Mouse (Mus musculus): ENCODE results near the gene Mecom. TPM values are rescaled to one million over a fixed set of nuclear protein-coding genes. Genes with fewer than 3 reads are reported as not detected.
A peak's percentile ranks its signal among the peaks of the same experiment; 100 is the strongest.

Gene Mecom
- total and polyA plus RNA-seq, 2 experiments from 2014 or later: 1.9 to 3.9 TPM

GRCm38 (mm10) chr3:30207886-30208285 is 339.9 kb downstream of the Mecom start:
- ATAC-seq: no peak
- 33% methylated on average over 8 of the region's 8 CpGs for WGBS

GRCm38 (mm10) chr3:30207431-30207830 is 340.4 kb downstream of the Mecom start:
- Histone ChIP-seq H3K27me3 (ENCODE audit: insufficient read depth, low read length) (no peaks in the 10 kb centered on the region), H3K27ac (ENCODE audit: low read depth, low read length) (no peak overlapping the region), H3K4me2 (ENCODE audit: low read depth) (no peak overlapping the region), H3K4me3 (ENCODE audit: low read depth, low read length) (no peak overlapping the region), H3K9ac (no peak overlapping the region), H3K9me3 (ENCODE audit: low read length) (no peaks in the 10 kb centered on the region), H3K4me1 (ENCODE audit: insufficient read depth) (no peaks in the 10 kb centered on the region), H3K36me3 (ENCODE audit: insufficient read depth) (no peaks in the 10 kb centered on the region)
- TF ChIP-seq CTCF (IDR thresholded peaks at IDR 0.05; ENCODE audit: low read depth): no peak
- WGBS: 51% methylated on average over 5 of the region's 5 CpGs
- ATAC-seq (0 out of 2 replicates have a peak, but pooled peaks have one; percentile 20), DNase-seq (no peak)

More at GRCm38 (mm10) chr3:30207886-30208285, 339.9 kb downstream of the Mecom start:
- Histone ChIP-seq H3K4me3 (ENCODE audit: low read depth, low read length) (no peak overlapping the region), H3K9ac (no peak overlapping the region), H3K36me3 (ENCODE audit: insufficient read depth) (no peaks in the 10 kb centered on the region), H3K27ac (ENCODE audit: low read depth, low read length) (no peak overlapping the region), H3K4me1 (ENCODE audit: insufficient read depth) (no peaks in the 10 kb centered on the region), H3K4me2 (ENCODE audit: low read depth) (no peak overlapping the region), H3K27me3 (ENCODE audit: insufficient read depth, low read length) (no peaks in the 10 kb centered on the region), H3K9me3 (ENCODE audit: low read length) (no peaks in the 10 kb centered on the region)
- TF ChIP-seq CTCF (IDR thresholded peaks at IDR 0.05; ENCODE audit: low read depth): no peak
- no peak for DNase-seq

GRCm38 (mm10) chr3:30206123-30206522 is 341.7 kb downstream of the Mecom start:
- TF ChIP-seq CTCF (IDR thresholded peaks at IDR 0.05; ENCODE audit: low read depth): no peak
- no peaks in the 10 kb centered on the region for H3K9me3 ChIP-seq (ENCODE audit: low read length)
- no peaks in the 10 kb centered on the region for H3K4me1 ChIP-seq (ENCODE audit: insufficient read depth)
- H3K27ac ChIP-seq (ENCODE audit: low read depth, low read length): no peak overlapping the region
- no peak overlapping the region for H3K4me2 ChIP-seq (ENCODE audit: low read depth)
- no peak for ATAC-seq
- no peaks in the 10 kb centered on the region for H3K36me3 ChIP-seq (ENCODE audit: insufficient read depth)
- no peak for DNase-seq
- H3K27me3 ChIP-seq (ENCODE audit: insufficient read depth, low read length): no peaks in the 10 kb centered on the region
- H3K9ac ChIP-seq: no peak overlapping the region
- H3K4me3 ChIP-seq (ENCODE audit: low read depth, low read length): no peak overlapping the region
- WGBS: 85% methylated on average over 8 of the region's 8 CpGs

GRCm38 (mm10) chr3:30203764-30204163 is 344.0 kb downstream of the Mecom start:
- H3K4me2 ChIP-seq (ENCODE audit: low read depth): no peak overlapping the region
- H3K9ac ChIP-seq: no peak overlapping the region
- ATAC-seq (no peak), DNase-seq (no peak)
- H3K9me3 ChIP-seq (ENCODE audit: low read length): no peaks in the 10 kb centered on the region
- WGBS: 88% methylated on average over 2 of the region's 2 CpGs
- TF ChIP-seq CTCF (IDR thresholded peaks at IDR 0.05; ENCODE audit: low read depth): no peak
- H3K4me3 ChIP-seq (ENCODE audit: low read depth, low read length): no peak overlapping the region
- H3K4me1 ChIP-seq (ENCODE audit: insufficient read depth): no peaks in the 10 kb centered on the region
- H3K36me3 ChIP-seq (ENCODE audit: insufficient read depth): no peaks in the 10 kb centered on the region
- H3K27ac ChIP-seq (ENCODE audit: low read depth, low read length): no peak overlapping the region
- no peaks in the 10 kb centered on the region for H3K27me3 ChIP-seq (ENCODE audit: insufficient read depth, low read length)

- DNase-seq (no peak), ATAC-seq (no peak)
- Histone ChIP-seq H3K9me3 (ENCODE audit: low read length) (no peaks in the 10 kb centered on the region), H3K4me2 (ENCODE audit: low read depth) (no peak overlapping the region), H3K27me3 (ENCODE audit: insufficient read depth, low read length) (no peaks in the 10 kb centered on the region), H3K9ac (no peak overlapping the region), H3K4me1 (ENCODE audit: insufficient read depth) (no peaks in the 10 kb centered on the region), H3K27ac (ENCODE audit: low read depth, low read length) (no peak overlapping the region), H3K36me3 (ENCODE audit: insufficient read depth) (no peaks in the 10 kb centered on the region), H3K4me3 (ENCODE audit: low read depth, low read length) (no peak overlapping the region)
- TF ChIP-seq CTCF (IDR thresholded peaks at IDR 0.05; ENCODE audit: low read depth): no peak
- 80% methylated on average over 2 of the region's 2 CpGs for WGBS
These were observed 349.0 kb downstream of the Mecom start for GRCm38 (mm10) chr3:30198854-30199253.

GRCm38 (mm10) chr3:30198227-30198626 is 349.6 kb downstream of the Mecom start:
- Histone ChIP-seq H3K9me3 (ENCODE audit: low read length) (no peaks in the 10 kb centered on the region), H3K9ac (no peak overlapping the region), H3K4me1 (ENCODE audit: insufficient read depth) (no peaks in the 10 kb centered on the region), H3K36me3 (ENCODE audit: insufficient read depth) (no peaks in the 10 kb centered on the region), H3K4me3 (ENCODE audit: low read depth, low read length) (no peak overlapping the region), H3K27ac (ENCODE audit: low read depth, low read length) (no peak overlapping the region), H3K4me2 (ENCODE audit: low read depth) (no peak overlapping the region), H3K27me3 (ENCODE audit: insufficient read depth, low read length) (no peaks in the 10 kb centered on the region)
- no peak for TF ChIP-seq CTCF (IDR thresholded peaks at IDR 0.05; ENCODE audit: low read depth)
- no peak for DNase-seq
- no peak for ATAC-seq
- 80% methylated on average over 5 of the region's 5 CpGs for WGBS

- no peak for ATAC-seq
- no peak overlapping the region for H3K27ac ChIP-seq (ENCODE audit: low read depth, low read length)
- H3K4me1 ChIP-seq (ENCODE audit: insufficient read depth): no peaks in the 10 kb centered on the region
- no peaks in the 10 kb centered on the region for H3K9me3 ChIP-seq (ENCODE audit: low read length)
- no peaks in the 10 kb centered on the region for H3K27me3 ChIP-seq (ENCODE audit: insufficient read depth, low read length)
- 92% methylated on average over 3 of the region's 3 CpGs for WGBS
- no peak overlapping the region for H3K4me2 ChIP-seq (ENCODE audit: low read depth)
- DNase-seq: no peak
- H3K9ac ChIP-seq: no peak overlapping the region
- no peak overlapping the region for H3K4me3 ChIP-seq (ENCODE audit: low read depth, low read length)
- TF ChIP-seq CTCF (IDR thresholded peaks at IDR 0.05; ENCODE audit: low read depth): no peak
- no peaks in the 10 kb centered on the region for H3K36me3 ChIP-seq (ENCODE audit: insufficient read depth)
These were observed 352.6 kb downstream of the Mecom start for GRCm38 (mm10) chr3:30195186-30195585.

Data from forebrain, postnatal 0 days (tissue).